Mouse (Mus musculus): ENCODE results near the gene Gm8251. TPM values are rescaled to one million over a fixed set of nuclear protein-coding genes. Genes with fewer than 3 reads are reported as not detected.

The Gm8251 gene
- total RNA-seq (2021) (under 1 TPM in 1 of 2 experiments, not detected in 1; 0.12 TPM), polyA plus RNA-seq (2012; rRNA removed) (not detected in 2 replicates)
- long read RNA-seq = 0 reads

DNA sequence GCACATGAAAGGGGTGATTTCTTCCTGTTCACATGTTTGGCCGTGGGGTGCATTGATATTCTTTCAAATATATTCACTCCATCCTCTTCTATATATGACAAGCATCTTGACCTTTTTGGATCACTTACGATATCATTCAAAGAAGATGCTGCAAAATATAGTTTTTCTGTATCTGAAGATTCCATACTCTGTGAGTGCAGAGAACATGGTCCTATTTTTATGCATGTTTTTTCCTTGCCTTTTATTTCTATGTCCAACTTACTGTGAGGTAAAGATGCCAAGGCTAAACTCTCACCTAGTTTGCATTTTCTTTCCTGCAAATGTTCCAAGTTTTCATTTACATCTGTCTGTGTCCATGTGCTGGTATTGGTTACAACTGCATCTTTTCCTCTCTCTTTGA, at the start of gene Gm8251:
Gm8251 (minus strand) TSS at position 101 of the 400 bp plus-strand sequence.
- DNase-seq = no peak

DNA sequence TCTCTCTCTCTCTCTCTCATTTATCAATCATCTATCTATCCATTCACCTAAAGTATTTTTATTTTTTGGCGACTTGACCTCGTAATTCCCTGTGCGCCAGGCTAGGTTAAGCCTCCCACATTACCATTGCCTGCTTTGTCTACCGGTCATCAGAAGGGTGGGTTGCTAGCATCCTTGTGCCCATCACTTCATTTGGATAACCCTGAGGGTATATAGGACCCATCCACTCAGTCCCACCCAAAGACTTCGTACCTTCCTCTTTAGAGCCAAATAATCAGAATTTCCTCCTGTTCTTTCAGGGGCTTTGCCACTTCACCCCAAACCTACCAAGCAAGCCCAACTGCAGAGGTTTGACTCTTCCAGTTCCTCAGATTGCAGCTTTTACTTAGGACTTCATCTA, 41.2 kb upstream of the Gm8251 start:
- DNase-seq = no peak

DNA sequence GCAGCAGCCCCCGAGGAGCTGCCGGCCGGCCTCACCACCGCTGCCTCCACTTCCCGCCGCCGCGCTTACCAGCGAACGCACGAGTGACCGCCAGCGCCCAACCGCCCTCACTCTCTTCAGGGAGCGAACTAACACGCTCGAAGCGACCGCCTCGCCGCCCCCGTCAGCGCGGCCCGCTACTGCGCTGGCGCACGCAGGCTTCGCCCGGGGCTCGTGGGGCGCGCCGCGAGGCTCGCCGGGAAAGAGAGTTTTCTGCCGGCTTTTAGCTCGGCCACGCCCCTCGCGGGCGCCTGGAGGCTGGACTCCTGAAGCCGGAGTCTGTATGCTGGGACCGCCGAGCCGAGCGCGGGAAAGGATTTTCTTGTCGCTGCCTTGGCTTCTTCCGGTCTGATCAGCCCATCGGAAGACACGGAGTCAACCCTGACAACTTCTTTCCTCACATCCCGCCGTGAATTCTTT, 40.6 kb upstream of the Gm8251 start, which contains the start of gene Tex30:
Tex30 (minus strand) TSS at position 183 of the 459 bp plus-strand sequence.
- DNase-seq = peak; percentile 97

DNA sequence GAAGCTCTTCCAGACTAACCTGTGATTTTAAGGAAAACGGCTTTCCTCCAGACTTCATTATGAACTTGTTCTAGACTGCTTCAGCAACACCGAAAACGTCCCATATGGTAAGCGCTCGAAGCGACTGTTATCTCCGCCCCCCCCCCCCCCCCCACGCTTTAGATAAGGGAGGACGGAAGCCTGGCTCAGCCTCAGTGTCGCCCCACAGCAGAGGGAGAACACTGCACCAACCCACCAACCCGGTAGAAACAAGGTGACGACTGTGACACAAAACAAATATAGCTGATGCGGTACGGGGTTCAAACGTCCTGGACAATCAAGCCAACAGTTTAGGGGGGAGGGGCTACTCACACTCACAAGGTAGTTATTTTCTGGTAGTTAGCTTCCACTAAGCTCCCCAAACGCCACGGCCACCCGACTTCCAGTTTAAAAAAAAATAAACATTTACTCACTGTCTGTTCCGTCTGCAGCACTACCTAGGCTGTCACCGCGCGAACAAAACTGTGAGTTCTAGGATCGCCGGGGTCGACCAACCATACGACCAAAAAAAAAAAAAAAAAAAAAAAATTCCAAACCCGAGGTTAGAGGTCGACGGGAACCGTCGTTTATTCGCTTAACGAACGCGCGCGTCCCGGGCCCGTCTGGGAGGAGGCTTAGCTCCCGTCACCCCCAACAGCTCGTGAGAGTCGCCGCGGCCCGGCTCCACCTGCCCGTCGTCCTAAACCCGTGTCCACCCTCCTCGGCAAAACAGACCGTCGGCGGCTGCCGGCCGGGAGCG, 39.9 kb upstream of the Gm8251 start:
- peak; percentile 39 for DNase-seq

DNA sequence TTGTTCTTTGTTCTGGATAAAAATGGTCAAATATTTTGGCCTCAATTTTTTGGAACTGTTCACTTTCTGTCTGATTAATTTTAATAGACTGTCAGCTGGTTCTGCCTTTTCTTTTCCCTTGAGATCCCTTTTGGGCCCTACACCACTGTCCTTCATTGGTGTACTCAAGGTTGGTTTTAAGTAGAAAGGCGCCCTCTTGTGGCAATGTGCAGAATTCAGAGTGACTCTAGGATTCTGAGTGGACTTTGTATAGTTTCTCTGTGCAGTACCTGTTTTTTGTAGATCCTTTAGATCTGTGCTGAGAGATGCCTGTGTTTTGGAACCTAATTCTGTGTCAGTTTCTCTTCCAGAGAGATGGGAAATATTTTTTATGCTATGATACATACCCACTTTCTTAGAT, 2.9 kb upstream of the Gm8251 start:
- DNase-seq = peak; percentile 49

DNA sequence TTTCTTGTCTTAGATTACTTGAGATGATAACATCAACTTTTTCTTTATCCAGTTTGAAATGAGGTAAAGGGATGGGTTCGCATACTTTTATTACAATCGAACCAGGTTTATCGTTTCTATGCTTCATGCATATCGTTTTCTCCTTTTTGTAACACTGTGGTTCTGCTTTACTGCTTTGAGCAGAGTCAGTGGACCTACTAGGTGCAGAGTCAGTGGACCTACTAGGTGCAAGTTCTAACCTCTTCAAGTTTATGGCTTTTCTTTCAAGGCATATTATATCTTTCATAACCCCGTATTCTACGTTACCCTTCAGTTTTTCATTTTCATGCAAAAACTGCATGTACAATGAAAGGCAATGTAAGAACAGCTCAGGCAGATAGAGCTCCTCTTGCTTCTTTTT, 1.7 kb upstream of the Gm8251 start:
- no peak for DNase-seq

DNA sequence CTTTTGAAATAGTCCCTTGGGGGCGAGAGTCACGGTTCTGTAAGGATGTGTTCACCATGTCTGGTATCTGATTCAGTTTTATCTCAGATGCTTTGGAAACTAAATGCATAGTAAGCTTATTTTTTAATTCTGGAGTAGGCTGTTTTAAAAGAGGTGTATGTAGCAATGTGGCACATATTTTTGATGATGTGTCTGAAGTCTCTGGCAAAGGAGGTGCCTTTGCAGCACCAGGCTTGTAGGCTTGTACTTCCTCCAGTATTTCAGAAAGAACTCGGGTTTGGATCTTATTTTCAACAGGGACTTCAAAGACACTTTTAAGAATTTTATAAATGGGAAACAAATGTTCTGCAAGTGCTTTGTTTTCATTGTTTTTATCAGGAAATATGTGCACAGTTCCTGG, 3.9 kb downstream of the Gm8251 start:
- no peak for DNase-seq

DNA sequence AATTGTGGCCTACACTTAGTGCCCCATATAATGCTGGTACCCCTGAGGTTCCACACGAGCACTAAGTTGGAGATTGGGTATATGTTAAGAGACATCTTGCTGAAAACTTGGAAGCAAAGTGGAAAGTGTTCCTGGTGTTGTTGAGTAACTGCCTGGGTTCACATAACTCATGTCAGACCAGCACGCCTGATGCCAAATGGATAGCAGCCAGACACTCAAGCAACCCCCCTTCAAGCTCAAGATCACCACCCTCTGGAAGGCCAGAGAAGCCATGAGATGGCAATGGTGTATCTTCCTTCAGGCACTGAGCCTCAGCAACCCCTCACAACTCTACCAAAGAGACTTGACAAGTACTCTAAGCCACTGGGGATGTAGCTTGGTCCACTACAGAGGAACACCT, 15.2 kb downstream of the Gm8251 start:
- DNase-seq = peak; percentile 78

DNA sequence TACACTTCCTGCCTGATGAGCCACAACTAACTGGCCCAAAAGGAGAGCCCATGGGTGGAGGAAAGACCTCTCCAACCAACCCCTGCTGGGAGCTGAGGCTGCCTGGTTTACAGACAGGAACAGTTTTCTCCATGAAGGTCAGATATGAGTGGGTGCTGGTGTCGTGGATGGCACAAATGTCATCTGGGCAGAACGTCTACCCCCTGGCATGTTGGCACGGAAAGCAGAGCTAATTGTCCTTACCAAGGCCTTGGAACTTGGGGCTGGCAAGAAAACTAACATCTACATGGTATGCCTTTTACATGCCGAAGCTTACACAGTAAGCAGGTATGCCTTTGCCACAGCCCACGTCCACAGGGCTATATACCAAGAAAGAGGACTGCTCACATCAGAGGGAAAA, 16.0 kb downstream of the Gm8251 start:
- peak; percentile 54 for DNase-seq

DNA sequence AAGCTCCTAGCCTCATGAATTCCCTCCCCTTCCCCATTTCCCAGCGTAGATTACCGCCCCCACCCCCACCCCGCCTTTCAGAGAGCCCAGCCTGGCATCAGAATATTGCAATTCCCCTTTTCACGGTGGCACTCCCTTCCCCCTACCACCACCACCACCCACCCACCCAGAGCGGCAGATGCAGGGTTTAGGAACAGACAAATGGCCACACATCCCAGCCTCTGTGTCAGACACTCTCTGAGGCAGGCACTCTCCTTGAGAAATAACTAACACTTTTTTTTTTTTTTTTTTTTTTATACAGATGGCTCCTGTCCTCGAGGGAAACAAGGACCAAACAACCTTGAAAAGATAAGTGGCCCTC, 19.2 kb downstream of the Gm8251 start:
- DNase-seq = no peak

DNA sequence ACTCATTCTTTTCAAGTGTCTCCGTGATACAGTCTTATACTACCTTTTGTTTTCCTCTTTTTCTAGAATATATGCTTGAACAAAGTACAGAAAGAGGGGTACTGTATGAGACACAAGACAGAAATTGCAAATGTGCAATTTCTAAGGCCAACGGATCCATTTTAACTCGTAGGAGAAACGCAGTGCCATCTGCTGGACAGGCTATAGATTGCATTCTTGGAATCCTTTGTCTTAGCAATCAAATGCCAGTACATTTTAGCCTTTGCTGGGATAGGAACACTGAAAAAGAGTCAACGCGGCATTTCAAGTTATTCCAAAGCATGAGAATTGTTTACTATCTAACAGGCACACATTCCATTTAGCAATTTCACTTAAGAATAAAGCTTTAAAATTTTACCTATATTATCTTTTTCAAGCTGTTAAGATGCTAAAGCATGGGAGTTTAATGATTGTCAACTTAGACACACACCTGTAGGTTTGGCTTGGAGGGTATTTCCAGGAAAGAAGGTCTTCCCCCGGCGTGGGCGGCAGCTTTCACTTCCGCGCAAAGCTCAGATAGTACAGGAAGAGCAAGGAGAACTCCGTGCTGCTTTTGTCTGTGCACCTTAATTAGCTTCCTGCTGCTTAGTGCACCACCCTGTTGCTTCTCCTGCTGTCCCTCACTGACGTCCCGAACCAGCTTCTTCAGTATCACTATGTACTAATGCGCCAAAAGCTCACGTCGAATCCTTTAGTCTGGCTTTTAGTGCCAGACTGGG, 19.8 kb downstream of the Gm8251 start:
- DNase-seq = peak; percentile 59

DNA sequence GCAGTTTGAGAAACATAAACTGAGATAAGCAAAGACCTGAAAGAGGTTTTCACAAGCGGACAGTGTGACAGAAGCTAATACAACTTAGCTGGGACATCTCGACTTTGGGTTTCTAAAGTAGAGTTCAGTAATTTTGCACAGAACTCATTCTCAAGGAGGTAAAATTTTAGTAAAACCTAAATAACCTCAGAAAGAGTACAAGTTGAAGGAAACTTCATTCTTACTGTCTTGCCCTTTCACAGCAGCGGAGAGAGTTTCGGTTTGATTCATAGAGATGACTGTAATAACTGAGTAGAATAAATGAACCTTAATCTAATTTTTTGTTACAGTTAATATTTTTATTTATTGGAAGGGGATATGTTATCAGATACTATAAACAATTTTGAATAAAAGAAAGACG, 28.8 kb downstream of the Gm8251 start:
- DNase-seq = no peak

DNA sequence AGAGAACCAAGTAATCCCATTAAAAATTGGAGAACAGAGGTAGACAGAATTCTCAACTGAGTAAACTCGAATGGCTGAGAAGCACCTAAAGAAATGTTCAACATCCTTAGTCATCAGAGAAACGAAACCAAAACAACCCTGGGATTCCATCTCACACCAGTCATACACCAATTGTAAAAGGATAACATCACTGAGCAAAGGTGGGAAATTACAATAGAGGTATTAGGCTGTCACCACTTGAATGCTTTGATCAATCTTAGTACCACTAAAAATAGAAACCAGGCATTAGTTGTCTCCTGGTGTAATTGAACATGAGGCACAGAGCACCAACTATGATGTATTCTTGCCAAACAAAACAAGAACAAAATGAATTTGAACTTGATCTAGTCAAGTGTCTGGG, 29.5 kb downstream of the Gm8251 start:
- no peak for DNase-seq

DNA sequence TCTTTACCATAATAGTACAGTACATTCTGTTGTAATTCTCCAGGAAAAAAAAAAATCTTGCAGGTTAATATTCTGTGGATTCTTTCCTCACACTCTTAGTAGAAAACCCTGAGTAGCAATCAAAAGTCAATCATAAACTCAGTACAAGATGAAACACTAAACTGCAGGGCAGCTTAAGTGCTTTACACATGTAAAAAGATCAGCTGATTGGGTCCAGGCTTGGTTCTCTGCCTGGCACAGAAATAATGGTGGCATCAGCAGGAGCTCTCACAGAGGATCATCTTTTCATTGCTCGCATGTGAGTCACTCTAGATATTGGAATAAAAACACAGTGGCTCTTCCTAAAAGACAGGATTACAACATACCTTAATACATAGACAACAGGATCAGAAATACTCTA, 34.1 kb downstream of the Gm8251 start:
- DNase-seq = peak; percentile 16

DNA sequence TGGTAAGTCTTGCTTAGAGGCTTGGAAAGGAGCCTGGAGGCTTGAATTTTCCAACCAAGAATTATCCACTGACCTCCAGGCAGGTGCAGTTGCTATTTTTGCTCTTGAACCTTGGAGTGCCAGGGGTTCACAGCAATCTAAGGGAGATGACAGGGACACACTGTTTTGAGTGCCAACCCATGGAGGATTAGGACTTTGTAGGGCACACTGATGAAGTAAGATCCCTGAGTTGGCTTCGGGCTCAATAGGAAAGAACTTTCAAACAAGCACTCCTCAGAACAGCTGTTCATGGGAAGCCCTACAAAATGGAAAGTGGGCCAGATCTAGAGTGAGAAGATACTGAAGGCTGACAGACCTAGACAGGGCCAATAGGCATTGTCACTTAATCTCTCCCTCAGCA, 39.1 kb downstream of the Gm8251 start:
- DNase-seq = no peak

DNA sequence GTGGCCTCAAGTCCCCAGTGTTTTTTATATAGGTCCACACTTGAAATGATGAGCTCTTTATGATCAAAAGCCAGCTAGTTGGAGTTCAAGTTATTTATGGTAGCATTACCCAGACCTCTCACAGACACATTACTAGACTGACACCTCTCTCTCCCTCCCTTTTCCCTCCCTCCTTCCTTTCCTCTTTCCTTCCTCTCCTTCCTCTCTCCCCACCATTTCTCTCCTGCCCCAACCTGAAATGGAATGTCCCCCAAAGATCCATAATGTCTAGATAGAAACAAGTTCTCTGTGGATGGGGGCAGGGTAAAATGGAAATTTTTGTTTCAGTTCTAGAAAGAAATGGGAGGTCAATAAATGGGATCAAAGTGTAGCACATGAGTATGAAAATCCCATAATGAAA, 41.8 kb downstream of the Gm8251 start, which contains the start of gene Mettl21c:
Mettl21c (minus strand) TSS at position 101 of the 400 bp plus-strand sequence.
- no peak for DNase-seq

DNA sequence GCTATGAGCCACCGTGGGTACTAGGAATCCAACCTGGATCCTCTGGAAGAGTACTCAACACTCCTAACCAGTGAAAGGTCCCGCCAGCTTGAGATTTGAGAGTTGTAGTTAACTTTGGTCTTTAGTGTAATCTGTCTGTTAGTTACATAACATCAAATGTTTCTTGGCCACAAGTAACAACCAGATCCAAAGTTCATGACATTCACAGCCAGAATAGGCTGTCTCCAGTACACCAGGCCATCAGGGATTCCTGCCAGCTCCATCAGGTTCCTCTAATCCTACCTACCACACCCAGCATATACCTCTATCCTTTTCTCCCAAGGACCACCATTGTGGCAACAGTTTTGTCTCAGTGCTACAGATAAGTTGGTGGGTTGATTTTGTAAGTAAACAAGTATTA, 46.2 kb downstream of the Gm8251 start:
- DNase-seq = no peak

Other genes starting within 250 kb of the Gm8251 start
- gene Uxs1, start 234.1 kb downstream of the Gm8251 start, total RNA-seq (2021) = 10 to 100 TPM; 48.4 to 65.3 TPM
- gene Uxs1, start 234.1 kb downstream of the Gm8251 start, polyA plus RNA-seq (2012; rRNA removed) = 18.1 and 27.4 TPM in 2 replicates
- gene Tpp2, start 128.3 kb downstream of the Gm8251 start, total RNA-seq (2021) = 10 to 100 TPM; 44.3 to 45.1 TPM
- gene Tpp2, start 128.3 kb downstream of the Gm8251 start, polyA plus RNA-seq (2012; rRNA removed) = 4.9 and 6.3 TPM in 2 replicates
- not detected for gene Mettl21c, start 41.9 kb downstream of the Gm8251 start, total RNA-seq (2021)
- gene Mettl21c, start 41.9 kb downstream of the Gm8251 start, polyA plus RNA-seq (2012; rRNA removed) = 0.04 TPM in 1 of 2 replicates, not detected in the other
- 10 to 100 TPM in 1 of 2 experiments, 1 to 10 TPM in 1; 9.3 to 11.5 TPM for gene Tex30, start 40.5 kb upstream of the Gm8251 start, total RNA-seq (2021)
- 1.2 and 1.4 TPM in 2 replicates for gene Tex30, start 40.5 kb upstream of the Gm8251 start, polyA plus RNA-seq (2012; rRNA removed)
- 10 to 100 TPM; 15.3 to 17.9 TPM for gene Kdelc1, start 56.9 kb upstream of the Gm8251 start, total RNA-seq (2021)
- 23.2 and 31.7 TPM in 2 replicates for gene Kdelc1, start 56.9 kb upstream of the Gm8251 start, polyA plus RNA-seq (2012; rRNA removed)
- 10 to 100 TPM; 13.3 to 19.4 TPM for gene Bivm, start 57.0 kb upstream of the Gm8251 start, total RNA-seq (2021)
- 3.4 and 9.2 TPM in 2 replicates for gene Bivm, start 57.0 kb upstream of the Gm8251 start, polyA plus RNA-seq (2012; rRNA removed)
- 10 to 100 TPM; 17.5 to 23.9 TPM for gene Ercc5, start 85.8 kb upstream of the Gm8251 start, total RNA-seq (2021)
- gene Ercc5, start 85.8 kb upstream of the Gm8251 start, polyA plus RNA-seq (2012; rRNA removed) = 2.6 and 3.5 TPM in 2 replicates
- gene Mettl21e, start 157.0 kb upstream of the Gm8251 start, total RNA-seq (2021) = not detected
- gene Mettl21e, start 157.0 kb upstream of the Gm8251 start, polyA plus RNA-seq (2012; rRNA removed) = not detected in 2 replicates